Mouse (Mus musculus) stomach, embryonic 14.5 days (tissue): ENCODE measurements at regions not wholly inside any gene's neighbourhood (a gene's known extent, or its start where the extent isn't known, plus 50 kb on each side); places are given as distances from the start of the nearest gene placed in this dataset.

Experiments
- ATAC-seq: fragments of 200-750 bp; cut with Nextera tagmentation; 2 replicates; pipeline ENCODE4 v1.8.0; 2017; ENCODE audit warnings: low read depth, moderate TSS enrichment; ENCODE audit not compliant: insufficient number of reproducible peaks, insufficient read depth, low FRiP score
- H3K27ac ChIP-seq: fragments of 300-500 bp; sonication (generic); 2 replicates; pipeline ENCODE4 v1.5.1; 2014; ENCODE audit warnings: mild to moderate bottlenecking, low read length, moderate library complexity, mixed read lengths
- H3K27me3 ChIP-seq: fragments of 300-500 bp; sonication (generic); 2 replicates; pipeline ENCODE4 v1.6.1; 2014; ENCODE audit warnings: low read length, control low read depth, mixed read lengths; ENCODE audit not compliant: control insufficient read depth, insufficient read depth
- H3K36me3 ChIP-seq: fragments of 300-500 bp; sonication (generic); 2 replicates; pipeline ENCODE4 v1.6.1; 2014; ENCODE audit warnings: mild to moderate bottlenecking, control low read depth, low read length, moderate library complexity, mixed read lengths; ENCODE audit not compliant: control insufficient read depth, insufficient read depth
- H3K4me1 ChIP-seq: fragments of 300-500 bp; sonication (generic); 2 replicates; pipeline ENCODE4 v1.6.1; 2014; ENCODE audit warnings: low read length, control low read depth, mixed read lengths; ENCODE audit not compliant: control insufficient read depth, insufficient read depth
- H3K4me2 ChIP-seq: fragments of 300-500 bp; sonication (generic); replicated peaks from 2 replicates; pipeline ENCODE4 v1.6.1; 2014; ENCODE audit warnings: low read depth, low read length, control low read depth
- H3K4me3 ChIP-seq: fragments of 300-500 bp; sonication (generic); 2 replicates; pipeline ENCODE4 v1.5.1; 2014; ENCODE audit warnings: low read depth, low read length, control low read depth
- H3K9ac ChIP-seq: fragments of 300-500 bp; sonication (generic); replicated peaks from 2 replicates; pipeline ENCODE4 v1.6.1; 2014; ENCODE audit warnings: low read depth, mild to moderate bottlenecking, control low read depth, low read length, moderate library complexity, mixed read lengths
- H3K9me3 ChIP-seq: fragments of 300-500 bp; sonication (generic); 2 replicates; pipeline ENCODE4 v1.6.1; 2016; ENCODE audit warnings: low read depth, low read length, control low read depth; ENCODE audit not compliant: control insufficient read depth
- WGBS: fragments of 180-500 bp; shearing (Covaris S2); extraction: QIAGEN DNeasy Blood & Tissue Kit; methylation state at CpG from one replicate; pipeline ENCODE4 v1.1.7; 2014; 5-methylcytosine and 5-hydroxymethylcytosine counted together

- no peak for ATAC-seq
Measured at GRCm38 (mm10) chr3:60411746-60412145, 60.9 kb upstream of the Mbnl1 start.

GRCm38 (mm10) chr3:60412206-60412605, 60.4 kb upstream of the Mbnl1 start:
- Histone ChIP-seq H3K4me1 (no peaks in the 10 kb centered on the region), H3K9ac (no peak overlapping the region), H3K27me3 (no peaks in the 10 kb centered on the region), H3K27ac (no peak overlapping the region), H3K9me3 (no peaks in the 10 kb centered on the region), H3K36me3 (no peaks in the 10 kb centered on the region), H3K4me3 (no peak overlapping the region), H3K4me2 (no peak overlapping the region)
- no peak for ATAC-seq

More at GRCm38 (mm10) chr3:60411746-60412145, 60.9 kb upstream of the Mbnl1 start:
- 76% methylated on average over 1 of the region's 1 CpGs for WGBS
- H3K36me3 ChIP-seq: no peaks in the 10 kb centered on the region
- no peaks in the 10 kb centered on the region for H3K9me3 ChIP-seq
- H3K27ac ChIP-seq: no peak overlapping the region
- H3K4me1 ChIP-seq: no peaks in the 10 kb centered on the region
- H3K27me3 ChIP-seq: no peaks in the 10 kb centered on the region
- no peak overlapping the region for H3K9ac ChIP-seq
- no peak overlapping the region for H3K4me2 ChIP-seq
- no peak overlapping the region for H3K4me3 ChIP-seq

DNA sequence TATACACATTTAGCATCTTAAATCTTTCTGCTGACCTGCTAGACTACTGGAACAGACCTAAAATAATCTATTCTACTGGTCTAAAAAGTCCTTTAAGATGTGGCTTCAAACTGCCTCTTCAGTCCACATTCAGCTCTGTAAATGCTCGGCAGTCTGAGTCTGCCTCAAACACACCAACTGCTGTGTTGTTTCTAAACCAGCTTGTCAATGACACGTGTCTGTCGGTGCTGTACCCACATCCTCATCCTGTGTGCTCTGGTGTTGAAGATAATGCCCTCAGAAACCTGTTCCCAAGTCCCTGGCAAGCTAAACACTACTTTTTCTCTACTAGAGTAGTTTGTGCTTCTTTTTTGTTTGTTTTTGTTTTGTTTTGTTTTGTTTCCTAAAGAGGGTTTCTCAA, 58.9 kb upstream of the Mbnl1 start:
- no peak overlapping the region for H3K4me3 ChIP-seq
- no peaks in the 10 kb centered on the region for H3K27me3 ChIP-seq
- H3K9ac ChIP-seq: no peak overlapping the region
- no peaks in the 10 kb centered on the region for H3K9me3 ChIP-seq
- H3K27ac ChIP-seq: no peak overlapping the region
- no peak overlapping the region for H3K4me2 ChIP-seq
- ATAC-seq: no peak
- H3K4me1 ChIP-seq: no peaks in the 10 kb centered on the region
- no peaks in the 10 kb centered on the region for H3K36me3 ChIP-seq
- WGBS: 72% methylated on average over 3 of the region's 3 CpGs

DNA sequence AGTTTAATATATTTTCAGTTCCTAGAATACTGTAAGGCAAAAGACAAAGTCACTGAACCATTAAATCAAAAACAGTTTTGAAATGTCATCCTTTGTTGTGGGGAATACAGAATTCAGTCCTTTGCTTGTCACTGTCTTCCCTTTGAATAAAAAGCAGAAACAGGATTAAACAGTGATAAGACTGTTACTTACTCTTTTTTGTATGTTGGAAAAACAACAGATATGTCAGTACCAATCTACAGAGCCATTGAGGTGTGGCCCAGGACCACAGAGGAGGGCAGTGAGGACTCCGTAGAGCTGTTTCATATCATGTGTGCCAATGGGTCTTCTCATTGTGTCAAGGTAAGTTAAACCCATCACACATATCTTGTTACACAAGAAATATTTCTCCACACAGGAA, 55.6 kb upstream of the Mbnl1 start:
- ATAC-seq: no peak
- H3K4me1 ChIP-seq: no peaks in the 10 kb centered on the region
- H3K4me3 ChIP-seq: no peak overlapping the region
- H3K27ac ChIP-seq: no peak overlapping the region
- H3K9ac ChIP-seq: no peak overlapping the region
- WGBS: 89% methylated on average over 1 of the region's 1 CpGs
- H3K9me3 ChIP-seq: no peaks in the 10 kb centered on the region
- H3K27me3 ChIP-seq: no peaks in the 10 kb centered on the region
- H3K4me2 ChIP-seq: no peak overlapping the region
- H3K36me3 ChIP-seq: no peaks in the 10 kb centered on the region

DNA sequence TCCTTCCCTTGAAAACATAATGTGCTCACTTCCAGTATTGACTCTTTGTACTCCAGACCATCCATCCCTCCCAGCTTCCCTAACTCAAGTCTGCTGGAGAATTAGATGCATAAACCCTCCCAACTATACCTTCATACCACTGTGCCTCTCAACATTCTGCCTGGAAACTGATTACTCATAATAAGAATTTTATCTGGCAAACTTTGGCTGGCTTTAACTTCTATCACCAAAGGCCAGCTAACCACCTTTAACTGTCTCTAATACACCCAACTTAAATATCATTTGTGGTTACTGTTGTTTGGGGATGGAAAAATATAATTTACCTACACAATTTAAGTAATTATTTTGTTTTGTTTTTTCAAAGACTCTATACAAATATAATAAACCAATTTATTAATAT, 54.0 kb upstream of the Mbnl1 start:
- Histone ChIP-seq H3K9me3 (no peaks in the 10 kb centered on the region), H3K27ac (no peak overlapping the region), H3K4me3 (no peak overlapping the region), H3K9ac (no peak overlapping the region), H3K27me3 (no peaks in the 10 kb centered on the region), H3K36me3 (no peaks in the 10 kb centered on the region), H3K4me2 (no peak overlapping the region), H3K4me1 (no peaks in the 10 kb centered on the region)
- no peak for ATAC-seq

- no peak overlapping the region for H3K9ac ChIP-seq
- no peak overlapping the region for H3K4me3 ChIP-seq
- H3K4me1 ChIP-seq: no peaks in the 10 kb centered on the region
- H3K9me3 ChIP-seq: no peaks in the 10 kb centered on the region
- no peak for ATAC-seq
- H3K27ac ChIP-seq: no peak overlapping the region
- H3K27me3 ChIP-seq: no peaks in the 10 kb centered on the region
- H3K4me2 ChIP-seq: no peak overlapping the region
- WGBS: 88% methylated on average over 3 of the region's 3 CpGs
- no peaks in the 10 kb centered on the region for H3K36me3 ChIP-seq
Measured at GRCm38 (mm10) chr3:60419216-60419615, 53.4 kb upstream of the Mbnl1 start.
